ENCODE assay signal across 9 mouse cellular contexts in the genomic region with DNA sequence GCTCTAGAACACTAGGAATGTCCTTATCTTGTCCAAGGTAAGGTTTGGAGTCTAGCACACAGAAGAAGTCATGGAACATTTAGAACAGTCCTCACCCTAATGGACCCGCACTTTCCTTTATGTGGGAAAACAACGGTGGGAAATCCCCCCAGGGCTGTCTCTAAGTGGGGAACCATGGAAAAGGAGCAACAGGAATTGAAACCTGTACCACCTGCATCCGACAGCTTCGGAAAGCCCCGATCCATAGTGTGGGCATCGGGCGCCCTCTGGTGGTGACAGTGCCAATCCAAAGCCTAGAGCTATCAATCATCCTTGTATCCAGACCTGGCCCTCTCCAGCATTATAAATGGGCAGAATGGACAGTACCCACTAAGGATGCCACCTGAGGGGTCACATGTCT.
A peak's percentile ranks its signal among the peaks of the same experiment; 100 is the strongest.
DNase-seq lines count a peak whose midpoint lies in the region; ATAC-seq and TF ChIP-seq lines count a peak whose summit lies in the region.
"Had no signal": no experiment of that assay in that cellular context is flagged by ENCODE, and none has a peak within 500 bp of the region (broad histone marks: within the 10 kb centered on the region; RNA-seq: fewer than 3 reads in every experiment).

No protein-coding gene starts in this region.

- peak; percentile 75 for DNase-seq in CD4-positive, CD25-positive, alpha-beta regulatory T cell, adult 2 months (ENCODE audit: low read depth, low spot score)
- peak; percentile 88 for DNase-seq in adrenal gland, postnatal 10 days
- peak; percentile 82 for DNase-seq in embryo, embryonic 11 days
- peak; percentile 80 for DNase-seq in layer of hippocampus, adult 11-12 months (ENCODE audit: low spot score)
- DNase-seq in lung, postnatal 0 days (ENCODE audit: low spot score) = peak; percentile 70
- DNase-seq in retina, adult 2 months (ENCODE audit: low read depth, low spot score) = peak; percentile 52
- peak; percentile 66 for DNase-seq in thymus, postnatal 14 days

- peak; percentile 83 for ATAC-seq in granulocyte monocyte progenitor cell, adult 5-6 weeks (replicated peaks; ENCODE audit: poor library complexity, severe bottlenecking)
- ATAC-seq in lung, postnatal 0 days = no peak

- TF ChIP-seq CTCF in lung, postnatal 0 days (IDR thresholded peaks at IDR 0.05) = peak; percentile 89

- H3K9me3 ChIP-seq in lung, postnatal 0 days (ENCODE audit: low read length) = no peaks in the 10 kb centered on the region
- H3K9me3 ChIP-seq: heart, embryonic 15.5 days had no signal

- 0 out of 2 replicates have a peak, but pooled peaks cover 4% of the 10 kb centered on the region for H3K27me3 ChIP-seq in lung, postnatal 0 days (replicated peaks; ENCODE audit: insufficient read depth, low read length)

- no peak overlapping the region for H3K9ac ChIP-seq in lung, postnatal 0 days (replicated peaks; ENCODE audit: low read depth)
- H3K9ac ChIP-seq: heart, embryonic 15.5 days had no signal

- no peaks in the 10 kb centered on the region for H3K4me1 ChIP-seq in lung, postnatal 0 days (ENCODE audit: insufficient read depth, low read depth, low read length)
- H3K4me1 ChIP-seq: heart, embryonic 15.5 days had no signal

- no peak overlapping the region for H3K4me3 ChIP-seq in lung, postnatal 0 days (ENCODE audit: low read depth, low read length)
- H3K4me3 ChIP-seq: heart, embryonic 15.5 days had no signal

- H3K36me3 ChIP-seq in lung, postnatal 0 days (ENCODE audit: insufficient read depth, low read length) = no peaks in the 10 kb centered on the region
- H3K36me3 ChIP-seq: heart, embryonic 15.5 days had no signal

- no peak overlapping the region for H3K4me2 ChIP-seq in lung, postnatal 0 days (replicated peaks; ENCODE audit: low read depth, low read length)
- H3K4me2 ChIP-seq: heart, embryonic 15.5 days had no signal

- H3K27ac ChIP-seq in lung, postnatal 0 days (ENCODE audit: low read length) = no peak overlapping the region
- H3K27ac ChIP-seq: heart, embryonic 15.5 days had no signal

- no peak for TF ChIP-seq EP300 in lung, postnatal 0 days (IDR thresholded peaks at IDR 0.05)

- WGBS in lung, postnatal 0 days = 9% methylated on average over 7 of the region's 7 CpGs
